Mouse (Mus musculus): ENCODE measurements around the gene Ubxn11. TPM values are rescaled to one million over a fixed set of nuclear protein-coding genes. Genes with fewer than 3 reads are reported as not detected.

Ubxn11 gene
- total and polyA plus RNA-seq, 3 experiments: 6.0 to 38.8 (median 18.8) TPM

DNA sequence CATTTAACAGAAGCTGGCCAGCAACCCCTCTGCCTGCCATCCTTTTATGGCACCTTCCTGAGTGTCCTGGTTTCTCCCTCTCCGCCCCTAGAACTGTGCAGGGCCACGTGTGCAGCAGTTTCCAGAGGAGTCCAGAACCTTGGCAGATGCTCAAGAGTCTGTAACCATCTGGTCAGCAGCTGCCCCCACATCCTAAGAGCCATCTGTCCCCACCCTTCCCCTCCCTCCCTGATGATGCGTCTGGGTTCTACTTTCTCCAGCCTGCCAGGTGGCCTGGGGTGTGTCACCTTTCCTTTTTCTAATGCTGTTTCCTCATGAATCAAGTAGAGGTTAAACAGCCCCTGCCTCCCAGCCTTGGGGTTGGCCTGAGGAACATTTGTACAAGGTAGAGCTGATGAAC lies 19.9 kb downstream of the Ubxn11 start:
- Histone ChIP-seq H3K36me3 (replicated peaks in 1 of 2; ENCODE audit: control insufficient read depth in 1 of 2, insufficient read depth in 1 of 2, low read length in 1 of 2) (peaks cover 15 to 28% of the 10 kb centered on the region in 2 experiments), H3K4me2 (ENCODE audit: insufficient read depth, low read depth, poor library complexity, severe bottlenecking) (no peak overlapping the region), H3K4me3 (replicated peaks in 1 of 3; ENCODE audit: low read depth in 2 of 3, low read length in 2 of 3, poor library complexity in 1 of 3) (no peak overlapping the region), H3K9me3 (replicated peaks; ENCODE audit: low read length) (no peaks in the 10 kb centered on the region), H3K4me1 (ENCODE audit: control insufficient read depth in 1 of 2, insufficient read depth in 2 of 2) (peaks cover 56 to 89% of the 10 kb centered on the region in 2 experiments), H3K27me3 (replicated peaks) (no peaks in the 10 kb centered on the region), H3K9ac (ENCODE audit: insufficient read depth, low read depth) (no peak overlapping the region), H3K27ac (ENCODE audit: insufficient read depth, low read depth) (no peak overlapping the region), H3K79me2 (replicated peaks; ENCODE audit: control insufficient read depth, extremely low read depth, insufficient read depth, poor library complexity, severe bottlenecking) (no peaks in the 10 kb centered on the region)
- in situ Hi-C loops (cut with MboI; ENCODE audit: low pct_ligation_motif_present, low pct_unique_long_range_greater_than_20kb, low sequenced_read_pairs) (loop anchor here (5.0 kb wide), 1 partner anchor 85 kb away; no protein-coding TSS in a partner anchor), dilution Hi-C loops (cut with MboI; ENCODE audit: extremely low pct_ligation_motif_present, extremely low pct_unique_long_range_greater_than_20kb, low sequenced_read_pairs) (no loop called here)
- TF ChIP-seq RAD21 (IDR thresholded peaks at IDR 0.05; ENCODE audit: low read depth, low read length) (no peak), RCOR1 (conservative IDR thresholded peaks at IDR 0.05; ENCODE audit: low read depth, low read length) (no peak), TCF12 (IDR thresholded peaks at IDR 0.05; ENCODE audit: low read depth, low read length) (peak; percentile 55; the same call in 1 of the 2 replicates), ELF1 (IDR thresholded peaks at IDR 0.05; ENCODE audit: low read depth, low read length) (no peak), ZNF384 (IDR thresholded peaks at IDR 0.05; ENCODE audit: low read depth, low read length) (no peak), MYC (IDR thresholded peaks at IDR 0.05; ENCODE audit: low read depth, low read length) (peak; percentile 38; the same call in 1 of the 2 replicates), UBTF (IDR thresholded peaks at IDR 0.05; ENCODE audit: low read depth, low read length) (no peak)
- DNase-seq (ENCODE audit: extremely low read depth): no peak

DNA sequence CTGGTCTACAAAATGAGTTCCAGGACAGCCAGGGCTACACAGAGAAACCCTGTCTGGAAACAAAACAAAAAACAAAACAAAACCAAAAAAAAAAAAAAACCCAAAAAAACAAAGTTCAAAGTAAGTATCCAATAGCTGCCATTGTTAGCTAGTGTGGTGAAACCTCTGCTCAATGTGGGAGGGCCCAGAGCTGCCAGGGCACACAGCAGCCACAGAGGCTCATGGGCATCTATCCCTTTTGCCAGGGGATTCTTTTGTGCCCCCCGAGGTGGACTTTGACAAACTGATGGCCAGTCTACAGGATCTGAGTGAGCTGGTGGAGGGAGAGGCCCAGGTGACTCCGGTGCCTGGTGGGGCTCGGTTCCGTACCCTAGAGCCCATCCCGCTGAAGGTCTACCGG lies 20.8 kb downstream of the Ubxn11 start:
- H3K4me3 ChIP-seq (replicated peaks in 1 of 3; ENCODE audit: low read depth in 2 of 3, low read length in 2 of 3, poor library complexity in 1 of 3): no peak overlapping the region
- in situ Hi-C loops (cut with MboI; ENCODE audit: low pct_ligation_motif_present, low pct_unique_long_range_greater_than_20kb, low sequenced_read_pairs): loop anchor here (5.0 kb wide), 1 partner anchor 86 kb away; no protein-coding TSS in a partner anchor
- TF ChIP-seq CTCF (conservative IDR thresholded peaks at IDR 0.05 in 1 of 2, IDR thresholded peaks at IDR 0.05 in 1 of 2; ENCODE audit: low read depth in 2 of 2, low read length in 2 of 2) (no peak), JUN (IDR thresholded peaks at IDR 0.05; ENCODE audit: insufficient read depth, low read depth, low read length) (no peak), TBP (conservative IDR thresholded peaks at IDR 0.05; ENCODE audit: low read depth, low read length) (no peak), KAT2A (IDR thresholded peaks at IDR 0.05; ENCODE audit: insufficient replicate concordance, low read length) (no peak)
- dilution Hi-C loops (cut with MboI; ENCODE audit: extremely low pct_ligation_motif_present, extremely low pct_unique_long_range_greater_than_20kb, low sequenced_read_pairs): no loop called here
- peaks cover 4% of the 10 kb centered on the region; the same call in 1 of the 2 replicates for H3K79me2 ChIP-seq (replicated peaks; ENCODE audit: control insufficient read depth, extremely low read depth, insufficient read depth, poor library complexity, severe bottlenecking)
- no peak overlapping the region for H3K9ac ChIP-seq (ENCODE audit: insufficient read depth, low read depth)
- H3K36me3 ChIP-seq (replicated peaks in 1 of 2; ENCODE audit: control insufficient read depth in 1 of 2, insufficient read depth in 1 of 2, low read length in 1 of 2): peaks cover 15 to 34% of the 10 kb centered on the region in 2 experiments
- no peak overlapping the region for H3K4me2 ChIP-seq (ENCODE audit: insufficient read depth, low read depth, poor library complexity, severe bottlenecking)
- no peaks in the 10 kb centered on the region for H3K9me3 ChIP-seq (replicated peaks; ENCODE audit: low read length)
- peaks cover 56 to 88% of the 10 kb centered on the region in 2 experiments for H3K4me1 ChIP-seq (ENCODE audit: control insufficient read depth in 1 of 2, insufficient read depth in 2 of 2)
- H3K27ac ChIP-seq (ENCODE audit: insufficient read depth, low read depth): no peak overlapping the region
- no peak for DNase-seq (ENCODE audit: extremely low read depth)
- H3K27me3 ChIP-seq (replicated peaks): no peaks in the 10 kb centered on the region

All from CH12.LX (cell line).